31 mouse cellular contexts compared by ENCODE assay signal in genomic region chr11:108959196-108959595, GRCm38 (mm10). TPM values are rescaled to one million over a fixed set of nuclear protein-coding genes. Genes with fewer than 3 reads are reported as not detected.
DNase-seq lines count a peak whose midpoint lies in the region; ATAC-seq lines count a peak whose summit lies in the region.
"Had no signal": no experiment of that assay in that cellular context is flagged by ENCODE, and none has a peak within 500 bp of the region (broad histone marks: within the 10 kb centered on the region; RNA-seq: fewer than 3 reads in every experiment).

No protein-coding gene starts in this region.

- H3K36me3 ChIP-seq in neural tube, embryonic 15.5 days: no peaks in the 10 kb centered on the region
- no peaks in the 10 kb centered on the region for H3K36me3 ChIP-seq in limb, embryonic 15.5 days
- H3K36me3 ChIP-seq: heart, embryonic 10.5 days; midbrain, embryonic 15.5 days; stomach, embryonic 15.5 days had no signal

- peak; percentile 66 to 69 for DNase-seq in cerebellum, postnatal 10 days
- no peak for DNase-seq in cerebellum, postnatal 36 days
- peak; percentile 16 for DNase-seq in neural tube, embryonic 10.5 days (ENCODE audit: extremely low spot score, low spot score)
- DNase-seq in kidney, adult 9 months: no peak
- DNase-seq in right cerebral cortex, postnatal 4 days: no peak
- DNase-seq: adrenal gland, adult 2 months; adrenal gland, postnatal 36 days; cerebellum, adult 2 months; cerebellum, postnatal 25 days; gastrocnemius, postnatal 25 days; heart, adult 11 months; heart, postnatal 36 days; kidney, adult 18-20 months; kidney, postnatal 4 days; layer of hippocampus, adult 9-11 months; liver; lung, adult 2 months; lung, postnatal 10 days; right cerebral cortex, postnatal 14 days; thymus, postnatal 14 days had no signal

- no peak overlapping the region for H3K4me3 ChIP-seq in neural tube, embryonic 15.5 days (replicated peaks)
- no peak overlapping the region for H3K4me3 ChIP-seq in limb, embryonic 15.5 days
- H3K4me3 ChIP-seq: heart, embryonic 10.5 days; left cerebral cortex, adult 2 months; midbrain, embryonic 15.5 days; stomach, embryonic 15.5 days had no signal

- no peak for ATAC-seq in neural tube, embryonic 15.5 days (ENCODE audit: low FRiP score)
- no peak for ATAC-seq in limb, embryonic 15.5 days (ENCODE audit: insufficient number of reproducible peaks, low FRiP score, low TSS enrichment, low read depth)
- ATAC-seq: activated CD4-positive, CD25-positive, alpha-beta regulatory T cell, adult 4 months; inflammation-experienced regulatory T-cells, adult 6 months had no signal

- no peaks in the 10 kb centered on the region for H3K27me3 ChIP-seq in neural tube, embryonic 15.5 days (replicated peaks)
- no peaks in the 10 kb centered on the region for H3K27me3 ChIP-seq in limb, embryonic 15.5 days
- H3K27me3 ChIP-seq: CH12.LX; midbrain, embryonic 15.5 days; stomach, embryonic 15.5 days had no signal

- no peak overlapping the region for H3K9ac ChIP-seq in neural tube, embryonic 15.5 days (replicated peaks)
- H3K9ac ChIP-seq in limb, embryonic 15.5 days: no peak overlapping the region
- H3K9ac ChIP-seq: liver, embryonic 14.5 days; midbrain, embryonic 15.5 days; stomach, embryonic 15.5 days had no signal

- H3K4me2 ChIP-seq in neural tube, embryonic 15.5 days: no peak overlapping the region
- H3K4me2 ChIP-seq in limb, embryonic 15.5 days: no peak overlapping the region
- H3K4me2 ChIP-seq: midbrain, embryonic 15.5 days; stomach, embryonic 15.5 days had no signal

- no peaks in the 10 kb centered on the region for H3K9me3 ChIP-seq in neural tube, embryonic 15.5 days (replicated peaks)
- no peaks in the 10 kb centered on the region for H3K9me3 ChIP-seq in limb, embryonic 15.5 days
- H3K9me3 ChIP-seq: heart, embryonic 10.5 days; midbrain, embryonic 15.5 days; stomach, embryonic 15.5 days had no signal

- WGBS in neural tube, embryonic 15.5 days: 47% methylated on average over 5 of the region's 5 CpGs
- 53% methylated on average over 5 of the region's 5 CpGs for WGBS in limb, embryonic 15.5 days

- H3K4me1 ChIP-seq in neural tube, embryonic 15.5 days: peaks cover 10% of the 10 kb centered on the region
- H3K4me1 ChIP-seq in limb, embryonic 15.5 days: peaks cover 24% of the 10 kb centered on the region

- H3K27ac ChIP-seq in neural tube, embryonic 15.5 days (replicated peaks): no peak overlapping the region
- 0 out of 2 replicates have a peak overlapping the region, but pooled peaks have one; percentile 3 for H3K27ac ChIP-seq in limb, embryonic 15.5 days
- H3K27ac ChIP-seq: heart, embryonic 10.5 days; left cerebral cortex, adult 2 months; liver, embryonic 14.5 days; macrophage; midbrain, embryonic 15.5 days; stomach, embryonic 15.5 days had no signal

RNA-seq across cellular contexts. Expression of gene Axin2, which starts 39.0 kb away (rescaled TPM):
- 6.1 and 6.3 TPM in 2 replicates for polyA plus RNA-seq in neural tube, embryonic 15.5 days (2015; fragmentation: Nextera tagmentation; extraction: Ambion mirVana)
- polyA plus RNA-seq in limb, embryonic 15.5 days (2015; fragmentation: Nextera tagmentation; extraction: Ambion mirVana): 15.8 and 20.3 TPM in 2 replicates
- polyA plus RNA-seq: macrophage had no signal

Comparison
In these comparisons a context has a peak if more than half of its experiments do, and no peak if none do; other contexts are left out.
1. DNase-seq: peak in cerebellum, postnatal 10 days (2 of 2) and neural tube, embryonic 10.5 days (single experiment); none in cerebellum, postnatal 36 days (0 of 2), kidney, adult 9 months (single experiment) and right cerebral cortex, postnatal 4 days (single experiment).